Mouse (Mus musculus) embryonic facial prominence, embryonic 14.5 days (tissue): ENCODE measurements around the gene Arv1. TPM values are rescaled to one million over a fixed set of nuclear protein-coding genes. Genes with fewer than 3 reads are reported as not detected.

Experiments
- ATAC-seq: fragments of 200-750 bp; cut with Nextera tagmentation; 2 replicates; pipeline ENCODE4 v1.8.0; 2017; ENCODE audit warnings: low read depth, moderate number of reproducible peaks, moderate TSS enrichment
- DNase-seq: peaks from one replicate; pipeline ENCODE4 v3.0.0-alpha.2; 2015; ENCODE audit warnings: low spot score
- H3K27ac ChIP-seq: fragments of 300-500 bp; sonication (generic); replicated peaks from 2 replicates; pipeline ENCODE4 v1.5.1; 2014; ENCODE audit warnings: low read depth, mild to moderate bottlenecking, low read length, moderate library complexity
- H3K27me3 ChIP-seq: fragments of 300-500 bp; sonication (generic); replicated peaks from 2 replicates; pipeline ENCODE4 v1.6.1; 2014; ENCODE audit warnings: low read length; ENCODE audit not compliant: control insufficient read depth, insufficient read depth
- H3K36me3 ChIP-seq: fragments of 300-500 bp; sonication (generic); 2 replicates; pipeline ENCODE4 v1.6.1; 2014; ENCODE audit warnings: low read length, mixed read lengths; ENCODE audit not compliant: control insufficient read depth, insufficient read depth
- H3K4me1 ChIP-seq: fragments of 300-500 bp; sonication (generic); 2 replicates; pipeline ENCODE4 v1.6.1; 2014; ENCODE audit warnings: antibody characterized with exemption, low read length; ENCODE audit not compliant: control insufficient read depth, insufficient read depth
- H3K4me2 ChIP-seq: fragments of 300-500 bp; sonication (generic); 2 replicates; pipeline ENCODE4 v1.6.1; 2014; ENCODE audit warnings: low read depth, mild to moderate bottlenecking, low read length, moderate library complexity, mixed read lengths
- H3K4me3 ChIP-seq: fragments of 300-500 bp; sonication (generic); 2 replicates; pipeline ENCODE4 v1.5.1; 2014; ENCODE audit warnings: low read depth, mild to moderate bottlenecking, low read length
- H3K9ac ChIP-seq: fragments of 300-500 bp; sonication (generic); 2 replicates; pipeline ENCODE4 v1.6.1; 2014; ENCODE audit warnings: low read depth, mild to moderate bottlenecking, low read length, moderate library complexity, mixed read lengths
- H3K9me3 ChIP-seq: fragments of 300-500 bp; sonication (generic); 2 replicates; pipeline ENCODE4 v1.6.1; 2016; ENCODE audit warnings: low read length; ENCODE audit not compliant: control insufficient read depth
- WGBS: fragments of 180-500 bp; shearing (Covaris S2); extraction: QIAGEN DNeasy Blood & Tissue Kit; methylation state at CpG from one replicate; pipeline ENCODE4 v1.1.7; 2014; 5-methylcytosine and 5-hydroxymethylcytosine counted together
- polyA plus RNA-seq: library from polyadenylated mRNA; unstranded; fragments of >200 nt; fragmentation: Nextera tagmentation; extraction: Ambion mirVana; gene quantifications from 2 replicates; pipeline ENCODE4 v1.2.1, GENCODE M21; 2014

The Arv1 gene
- polyA plus RNA-seq: 16.1 and 20.0 TPM in 2 replicates

- 2% methylated on average over 30 of the region's 59 CpGs for WGBS
- ATAC-seq: peak; percentile 100
- no peak within 1 kb of the TSS for H3K27ac ChIP-seq
- H3K4me2 ChIP-seq: peak within 1 kb of the TSS; percentile 88
- H3K4me1 ChIP-seq: peaks cover 15% of the 10 kb centered on the region
- H3K27me3 ChIP-seq: no peaks in the 10 kb centered on the region
- peak within 1 kb of the TSS; percentile 80 for H3K9ac ChIP-seq
- no peaks in the 10 kb centered on the region for H3K9me3 ChIP-seq
- peak; percentile 99 for DNase-seq
- peaks cover 19% of the 10 kb centered on the region; the same call in 1 of the 2 replicates for H3K36me3 ChIP-seq
- peak within 1 kb of the TSS; percentile 92 for H3K4me3 ChIP-seq
Measured at GRCm38 (mm10) chr8:124721862-124722515, at the start of gene Arv1, which contains the start of gene Ttc13. TSS of gene Arv1 (plus strand) at chr8:124722139. TSS of gene Ttc13 (minus strand) at chr8:124721983.

- H3K36me3 ChIP-seq: peaks cover 38% of the 10 kb centered on the region
- no peaks in the 10 kb centered on the region for H3K27me3 ChIP-seq
- 62% methylated on average over 2 of the region's 2 CpGs for WGBS
- no peak for ATAC-seq
- H3K9me3 ChIP-seq: no peaks in the 10 kb centered on the region
- H3K9ac ChIP-seq: no peak overlapping the region
- no peak overlapping the region for H3K4me3 ChIP-seq
- no peaks in the 10 kb centered on the region for H3K4me1 ChIP-seq
- H3K4me2 ChIP-seq: no peak overlapping the region
- H3K27ac ChIP-seq: no peak overlapping the region
- DNase-seq: no peak
Measured at GRCm38 (mm10) chr8:124672345-124672744, 49.6 kb upstream of the Arv1 start.

GRCm38 (mm10) chr8:124676661-124677060 is 45.3 kb upstream of the Arv1 start:
- DNase-seq (no peak), ATAC-seq (no peak)
- Histone ChIP-seq H3K27me3 (no peaks in the 10 kb centered on the region), H3K9me3 (no peaks in the 10 kb centered on the region), H3K9ac (peak overlapping the region; percentile 48; the same call in 1 of the 2 replicates), H3K4me1 (no peaks in the 10 kb centered on the region), H3K36me3 (peaks cover 54% of the 10 kb centered on the region; the same call in 1 of the 2 replicates), H3K4me2 (no peak overlapping the region), H3K27ac (no peak overlapping the region), H3K4me3 (no peak overlapping the region)
- 93% methylated on average over 4 of the region's 4 CpGs for WGBS

GRCm38 (mm10) chr8:124677078-124677477 is 44.9 kb upstream of the Arv1 start:
- H3K36me3 ChIP-seq: peaks cover 55% of the 10 kb centered on the region
- no peaks in the 10 kb centered on the region for H3K27me3 ChIP-seq
- H3K9me3 ChIP-seq: no peaks in the 10 kb centered on the region
- DNase-seq (no peak), ATAC-seq (no peak)
- no peak overlapping the region for H3K4me3 ChIP-seq
- 88% methylated on average over 7 of the region's 7 CpGs for whole genome bisulfite sequencing
- H3K4me2 ChIP-seq: no peak overlapping the region
- H3K4me1 ChIP-seq: no peaks in the 10 kb centered on the region
- peak overlapping the region; percentile 59; the same call in 1 of the 2 replicates for H3K27ac ChIP-seq
- peak overlapping the region; percentile 48 for H3K9ac ChIP-seq

- no peaks in the 10 kb centered on the region for H3K9me3 ChIP-seq
- 41% methylated on average over 12 of the region's 12 CpGs for WGBS
- peak; percentile 96 for DNase-seq
- peak; percentile 91 for ATAC-seq
- H3K27me3 ChIP-seq: no peaks in the 10 kb centered on the region
- H3K36me3 ChIP-seq: peaks cover 59% of the 10 kb centered on the region
- no peaks in the 10 kb centered on the region for H3K4me1 ChIP-seq
- H3K27ac ChIP-seq: peak overlapping the region; percentile 59; the same call in 1 of the 2 replicates
- no peak overlapping the region for H3K4me2 ChIP-seq
- H3K4me3 ChIP-seq: no peak overlapping the region
- peak overlapping the region; percentile 48 for H3K9ac ChIP-seq
Measured at GRCm38 (mm10) chr8:124677486-124677885, 44.5 kb upstream of the Arv1 start.

- Histone ChIP-seq H3K36me3 (peaks cover 58% of the 10 kb centered on the region), H3K9ac (no peak overlapping the region)
Measured at GRCm38 (mm10) chr8:124678246-124678645, 43.7 kb upstream of the Arv1 start.

GRCm38 (mm10) chr8:124681077-124681791 is 40.7 kb upstream of the Arv1 start:
- Histone ChIP-seq H3K4me3 (no peak overlapping the region), H3K4me1 (no peaks in the 10 kb centered on the region), H3K9ac (no peak overlapping the region), H3K27me3 (no peaks in the 10 kb centered on the region), H3K36me3 (peaks cover 57% of the 10 kb centered on the region), H3K27ac (no peak overlapping the region), H3K4me2 (no peak overlapping the region), H3K9me3 (no peaks in the 10 kb centered on the region)
- ATAC-seq (no peak), DNase-seq (no peak)
- 86% methylated on average over 10 of the region's 10 CpGs for WGBS

More at GRCm38 (mm10) chr8:124678246-124678645, 43.7 kb upstream of the Arv1 start:
- DNase-seq (no peak), ATAC-seq (no peak)
- no peak overlapping the region for H3K4me3 ChIP-seq
- H3K27ac ChIP-seq: no peak overlapping the region
- no peaks in the 10 kb centered on the region for H3K27me3 ChIP-seq
- no peak overlapping the region for H3K4me2 ChIP-seq
- WGBS: 91% methylated on average over 13 of the region's 13 CpGs
- no peaks in the 10 kb centered on the region for H3K9me3 ChIP-seq
- no peaks in the 10 kb centered on the region for H3K4me1 ChIP-seq

GRCm38 (mm10) chr8:124681792-124682157 is 40.2 kb upstream of the Arv1 start:
- no peak overlapping the region for H3K27ac ChIP-seq

More at GRCm38 (mm10) chr8:124681792-124682157, 40.2 kb upstream of the Arv1 start:
- no peaks in the 10 kb centered on the region for H3K9me3 ChIP-seq
- H3K4me2 ChIP-seq: no peak overlapping the region
- H3K9ac ChIP-seq: no peak overlapping the region
- no peaks in the 10 kb centered on the region for H3K27me3 ChIP-seq
- 76% methylated on average over 10 of the region's 10 CpGs for whole genome bisulfite sequencing
- H3K4me1 ChIP-seq: no peaks in the 10 kb centered on the region
- ATAC-seq (no peak), DNase-seq (no peak)
- peaks cover 58% of the 10 kb centered on the region for H3K36me3 ChIP-seq
- H3K4me3 ChIP-seq: no peak overlapping the region
